Mouse (Mus musculus): ENCODE measurements around the gene Suv39h2. TPM values are rescaled to one million over a fixed set of nuclear protein-coding genes. Genes with fewer than 3 reads are reported as not detected.
A peak's percentile ranks its signal among the peaks of the same experiment; 100 is the strongest.

The Suv39h2 gene
- polyA plus RNA-seq, 1 experiment = 1.5 TPM

GRCm38 (mm10) chr2:3449431-3449830, 25.4 kb downstream of the Suv39h2 start:
- peaks cover 41% of the 10 kb centered on the region for H3K36me3 ChIP-seq (ENCODE audit: control insufficient read depth, insufficient read depth, low read length)
- no peak overlapping the region for H3K4me3 ChIP-seq (ENCODE audit: low read depth, low read length)
- no peaks in the 10 kb centered on the region for H3K4me1 ChIP-seq (ENCODE audit: control insufficient read depth, insufficient read depth, insufficient read length, low read length)
- 62% methylated on average over 2 of the region's 2 CpGs for WGBS
- TF ChIP-seq POLR2A (IDR thresholded peaks at IDR 0.05; ENCODE audit: low read depth, low read length) = no peak
- TF ChIP-seq CTCF (IDR thresholded peaks at IDR 0.05; ENCODE audit: extremely low read depth, insufficient read length, insufficient replicate concordance, low read depth, low read length) = no peak
- no peak overlapping the region for H3K27ac ChIP-seq (ENCODE audit: insufficient read depth, low read depth, low read length)
- H3K27me3 ChIP-seq (ENCODE audit: control insufficient read depth, insufficient read depth, low read length) = no peaks in the 10 kb centered on the region

- H3K27ac ChIP-seq (ENCODE audit: insufficient read depth, low read depth, low read length) = no peak overlapping the region
- H3K4me3 ChIP-seq (ENCODE audit: low read depth, low read length) = no peak overlapping the region
- H3K4me1 ChIP-seq (ENCODE audit: control insufficient read depth, insufficient read depth, insufficient read length, low read length) = no peaks in the 10 kb centered on the region
- WGBS = 85% methylated on average over 4 of the region's 4 CpGs
- peaks cover 33% of the 10 kb centered on the region for H3K36me3 ChIP-seq (ENCODE audit: control insufficient read depth, insufficient read depth, low read length)
- H3K27me3 ChIP-seq (ENCODE audit: control insufficient read depth, insufficient read depth, low read length) = no peaks in the 10 kb centered on the region
- TF ChIP-seq POLR2A (IDR thresholded peaks at IDR 0.05; ENCODE audit: low read depth, low read length) = no peak
- TF ChIP-seq CTCF (IDR thresholded peaks at IDR 0.05; ENCODE audit: extremely low read depth, insufficient read length, insufficient replicate concordance, low read depth, low read length) = no peak
Observed at GRCm38 (mm10) chr2:3445984-3446383, 28.8 kb downstream of the Suv39h2 start.

- no peak overlapping the region for H3K27ac ChIP-seq (ENCODE audit: insufficient read depth, low read depth, low read length)
- H3K4me1 ChIP-seq (ENCODE audit: control insufficient read depth, insufficient read depth, insufficient read length, low read length) = no peaks in the 10 kb centered on the region
- H3K36me3 ChIP-seq (ENCODE audit: control insufficient read depth, insufficient read depth, low read length) = peaks cover 29% of the 10 kb centered on the region
- H3K27me3 ChIP-seq (ENCODE audit: control insufficient read depth, insufficient read depth, low read length) = no peaks in the 10 kb centered on the region
- no peak overlapping the region for H3K4me3 ChIP-seq (ENCODE audit: low read depth, low read length)
- 75% methylated on average over 7 of the region's 7 CpGs for WGBS
- TF ChIP-seq POLR2A (IDR thresholded peaks at IDR 0.05; ENCODE audit: low read depth, low read length) (no peak), CTCF (IDR thresholded peaks at IDR 0.05; ENCODE audit: extremely low read depth, insufficient read length, insufficient replicate concordance, low read depth, low read length) (no peak)
Observed at GRCm38 (mm10) chr2:3444206-3444605, 30.6 kb downstream of the Suv39h2 start.

GRCm38 (mm10) chr2:3437956-3438355, 36.9 kb downstream of the Suv39h2 start:
- WGBS = 82% methylated on average over 7 of the region's 7 CpGs
- Histone ChIP-seq H3K4me3 (ENCODE audit: low read depth, low read length) (no peak overlapping the region), H3K27me3 (ENCODE audit: control insufficient read depth, insufficient read depth, low read length) (no peaks in the 10 kb centered on the region), H3K27ac (ENCODE audit: insufficient read depth, low read depth, low read length) (no peak overlapping the region), H3K36me3 (ENCODE audit: control insufficient read depth, insufficient read depth, low read length) (peaks cover 22% of the 10 kb centered on the region), H3K4me1 (ENCODE audit: control insufficient read depth, insufficient read depth, insufficient read length, low read length) (no peaks in the 10 kb centered on the region)
- no peak for TF ChIP-seq CTCF (IDR thresholded peaks at IDR 0.05; ENCODE audit: extremely low read depth, insufficient read length, insufficient replicate concordance, low read depth, low read length)
- no peak for TF ChIP-seq POLR2A (IDR thresholded peaks at IDR 0.05; ENCODE audit: low read depth, low read length)

GRCm38 (mm10) chr2:3435369-3436061, 39.3 kb downstream of the Suv39h2 start:
- no peak overlapping the region for H3K4me3 ChIP-seq (ENCODE audit: low read depth, low read length)
- TF ChIP-seq CTCF (IDR thresholded peaks at IDR 0.05; ENCODE audit: extremely low read depth, insufficient read length, insufficient replicate concordance, low read depth, low read length) (no peak), POLR2A (IDR thresholded peaks at IDR 0.05; ENCODE audit: low read depth, low read length) (no peak)
- 83% methylated on average over 6 of the region's 6 CpGs for WGBS
- no peaks in the 10 kb centered on the region for H3K27me3 ChIP-seq (ENCODE audit: control insufficient read depth, insufficient read depth, low read length)
- no peaks in the 10 kb centered on the region for H3K4me1 ChIP-seq (ENCODE audit: control insufficient read depth, insufficient read depth, insufficient read length, low read length)
- peaks cover 16% of the 10 kb centered on the region for H3K36me3 ChIP-seq (ENCODE audit: control insufficient read depth, insufficient read depth, low read length)
- no peak overlapping the region for H3K27ac ChIP-seq (ENCODE audit: insufficient read depth, low read depth, low read length)

GRCm38 (mm10) chr2:3430956-3431355, 43.9 kb downstream of the Suv39h2 start:
- 85% methylated on average over 9 of the region's 9 CpGs for WGBS
- no peaks in the 10 kb centered on the region for H3K27me3 ChIP-seq (ENCODE audit: control insufficient read depth, insufficient read depth, low read length)
- no peak overlapping the region for H3K4me3 ChIP-seq (ENCODE audit: low read depth, low read length)
- no peaks in the 10 kb centered on the region for H3K4me1 ChIP-seq (ENCODE audit: control insufficient read depth, insufficient read depth, insufficient read length, low read length)
- H3K36me3 ChIP-seq (ENCODE audit: control insufficient read depth, insufficient read depth, low read length) = peaks cover 6% of the 10 kb centered on the region; the same call in 1 of the 2 replicates
- no peak overlapping the region for H3K27ac ChIP-seq (ENCODE audit: insufficient read depth, low read depth, low read length)
- TF ChIP-seq POLR2A (IDR thresholded peaks at IDR 0.05; ENCODE audit: low read depth, low read length) (no peak), CTCF (IDR thresholded peaks at IDR 0.05; ENCODE audit: extremely low read depth, insufficient read length, insufficient replicate concordance, low read depth, low read length) (no peak)

DNA sequence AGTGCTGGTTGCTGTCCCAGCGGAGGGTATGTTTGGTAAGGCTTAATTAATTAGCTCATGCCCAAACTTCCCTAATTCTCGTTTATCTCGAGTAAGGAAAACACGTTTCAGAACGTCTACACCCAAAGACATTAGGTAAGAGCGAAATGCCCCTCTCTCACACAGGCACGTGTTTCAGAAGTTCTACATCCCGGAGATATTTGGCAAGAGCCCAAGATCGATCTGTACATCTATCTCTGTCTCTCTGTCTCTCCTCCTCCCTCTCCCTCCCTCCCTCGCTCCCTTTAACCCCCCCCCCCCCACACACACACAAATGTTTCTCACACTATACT, 50.3 kb downstream of the Suv39h2 start:
- H3K27ac ChIP-seq (ENCODE audit: insufficient read depth, low read depth, low read length) = 0 out of 2 replicates have a peak overlapping the region, but pooled peaks have one; percentile 14
- WGBS = 1% methylated on average over 10 of the region's 10 CpGs
- H3K4me1 ChIP-seq (ENCODE audit: control insufficient read depth, insufficient read depth, insufficient read length, low read length) = peaks cover 2% of the 10 kb centered on the region; the same call in 1 of the 2 replicates
- peak overlapping the region; percentile 89 for H3K4me3 ChIP-seq (ENCODE audit: low read depth, low read length)
- TF ChIP-seq POLR2A (IDR thresholded peaks at IDR 0.05; ENCODE audit: low read depth, low read length) = no peak
- no peak for TF ChIP-seq CTCF (IDR thresholded peaks at IDR 0.05; ENCODE audit: extremely low read depth, insufficient read length, insufficient replicate concordance, low read depth, low read length)
- H3K36me3 ChIP-seq (ENCODE audit: control insufficient read depth, insufficient read depth, low read length) = no peaks in the 10 kb centered on the region
- H3K27me3 ChIP-seq (ENCODE audit: control insufficient read depth, insufficient read depth, low read length) = no peaks in the 10 kb centered on the region

Data from small intestine, adult 2 months (tissue).